Mouse (Mus musculus) natural killer cell, adult 2 months (primary cell): Measurements from ENCODE around the gene Prom1.
"Not testable (repeated sequence)": the region's sequence is repeated elsewhere in the genome, so short reads cannot be mapped to it uniquely, and the experiment has no call there.

Source experiments
- DNase-seq, 2 experiments: peaks; one replicate each; pipeline ENCODE4 v3.0.0; 2022; ENCODE audit warnings: low spot score in 2 of 2

The Prom1 gene

GRCm38 (mm10) chr5:44101231-44102110 lies at the start of gene Prom1:
Prom1 (minus strand) TSS chr5:44102032.
- DNase-seq = no peak

DNA sequence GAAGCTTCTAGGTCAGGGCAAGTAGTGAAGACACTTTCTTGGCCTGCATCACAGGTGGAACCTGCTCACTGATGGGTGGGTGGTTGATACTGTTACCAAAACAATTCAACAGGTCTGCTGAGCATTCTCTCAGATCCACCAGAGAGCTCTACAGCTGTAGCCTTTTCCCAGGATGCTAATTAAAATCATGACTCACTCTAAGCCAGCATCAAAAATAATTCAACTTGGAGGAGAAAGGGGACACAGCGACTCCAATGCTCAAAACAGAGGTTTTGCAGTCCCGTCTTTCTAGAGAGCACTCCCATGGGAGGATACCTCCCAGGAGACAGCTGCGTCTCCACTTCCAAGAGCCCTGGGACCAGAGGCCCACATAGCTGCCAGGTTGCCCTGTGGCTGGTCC lies 45.9 kb upstream of the Prom1 start:
- no peak for DNase-seq

DNA sequence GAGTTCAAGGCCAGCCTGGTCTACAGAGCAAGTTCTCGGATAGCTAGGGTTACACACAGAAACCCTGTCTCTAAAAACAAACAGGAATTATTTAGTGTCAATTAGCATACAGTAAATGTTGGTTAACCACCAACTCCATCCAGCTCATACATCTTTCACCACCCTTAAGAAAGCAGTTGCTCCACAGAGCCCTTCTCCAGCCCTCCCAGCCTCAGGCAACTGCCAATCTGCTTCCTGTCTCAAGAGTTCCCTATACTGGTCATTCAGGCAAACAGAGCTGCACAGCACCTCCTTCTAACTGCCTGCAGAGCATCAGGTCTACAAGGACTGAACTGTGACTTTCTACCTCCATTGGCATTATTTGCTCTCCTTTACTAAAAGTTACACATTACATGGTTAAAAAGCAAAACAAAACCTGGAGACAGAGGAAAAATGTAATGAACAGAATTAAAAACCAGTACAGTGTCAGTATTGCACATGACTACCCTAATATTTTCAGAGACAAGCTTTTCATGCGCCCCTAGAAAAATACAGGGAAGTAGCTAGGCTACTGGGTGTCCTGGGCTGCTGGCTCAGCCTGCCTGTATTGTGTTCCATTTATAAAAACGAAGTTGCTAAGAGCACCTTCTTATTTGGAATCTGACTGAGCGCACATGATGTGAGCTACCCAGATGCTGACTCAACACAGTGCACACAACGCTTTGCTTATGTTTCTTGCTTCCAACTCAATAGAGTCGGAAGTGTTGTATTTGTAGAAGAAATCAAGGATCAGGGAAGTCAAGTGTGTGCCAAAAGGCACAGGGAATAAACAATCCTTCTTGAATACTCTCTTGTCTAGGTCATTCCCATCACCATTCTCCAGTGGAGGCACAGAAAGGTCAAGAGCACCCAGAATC lies 44.9 kb upstream of the Prom1 start:
- DNase-seq = no peak

DNA sequence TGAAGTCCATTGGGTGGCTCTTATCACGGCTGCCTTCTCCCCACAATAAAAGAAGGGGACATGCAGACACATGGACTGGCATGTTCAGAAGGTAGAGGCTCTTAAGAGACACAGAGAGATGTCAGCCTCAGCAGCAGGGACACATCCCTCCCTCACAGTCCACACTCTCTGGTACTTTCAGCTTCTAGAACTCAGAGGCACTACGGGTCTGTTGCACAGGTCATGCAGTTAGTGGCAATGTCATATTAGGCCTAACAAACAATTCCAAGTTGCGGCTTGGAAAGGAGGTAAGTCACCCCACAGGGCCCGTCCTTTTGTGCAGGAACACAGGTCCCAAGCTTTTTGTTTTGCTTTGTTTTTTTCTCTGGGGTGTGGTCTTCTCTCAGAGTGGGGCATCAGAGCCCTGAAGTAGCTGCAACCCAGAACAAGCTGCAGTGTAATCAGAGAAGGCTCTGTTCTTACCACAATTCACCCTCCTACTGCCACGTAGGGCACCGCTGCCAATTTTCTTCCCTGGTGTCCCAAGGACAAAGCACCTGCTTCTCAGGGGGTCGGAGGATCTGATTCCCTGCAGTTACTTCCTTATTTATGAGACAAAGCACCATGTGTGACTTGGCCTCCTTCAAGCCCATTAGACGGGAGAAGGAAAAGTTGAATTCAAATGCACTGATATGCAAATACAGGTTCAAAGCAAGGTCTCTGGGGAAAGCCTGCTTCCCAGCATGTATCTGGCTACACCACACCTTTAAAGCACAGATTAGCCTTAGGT lies 41.8 kb upstream of the Prom1 start:
- DNase-seq = no peak

GRCm38 (mm10) chr5:44127487-44127886 lies 25.7 kb upstream of the Prom1 start:
- no peak for DNase-seq

- DNase-seq = not testable (repeated sequence)
These were observed 24.7 kb upstream of the Prom1 start for GRCm38 (mm10) chr5:44126574-44126973.

- no peak for DNase-seq
These were observed 19.6 kb upstream of the Prom1 start for GRCm38 (mm10) chr5:44121390-44121789.

DNA sequence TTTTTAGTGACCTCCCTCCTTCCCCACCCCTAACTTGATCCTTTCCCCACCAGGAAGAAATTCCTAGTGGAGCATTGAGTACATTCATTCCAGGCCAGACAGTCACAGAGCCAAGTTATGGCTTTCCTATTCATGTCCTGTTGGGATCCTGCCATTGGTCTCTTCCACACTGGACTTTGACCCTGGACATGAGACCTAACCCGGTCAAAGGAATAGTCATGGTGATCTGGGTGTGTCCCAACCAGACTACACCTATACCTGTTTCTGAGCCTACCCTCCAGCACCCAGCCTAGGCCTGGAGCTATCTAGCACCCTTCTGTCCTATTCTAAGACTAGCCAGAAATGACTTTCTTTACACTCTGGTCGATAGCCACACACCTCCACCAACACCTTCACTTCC lies 11.3 kb upstream of the Prom1 start:
- no peak for DNase-seq

GRCm38 (mm10) chr5:44109121-44109520 lies 7.3 kb upstream of the Prom1 start:
- no peak for DNase-seq

DNA sequence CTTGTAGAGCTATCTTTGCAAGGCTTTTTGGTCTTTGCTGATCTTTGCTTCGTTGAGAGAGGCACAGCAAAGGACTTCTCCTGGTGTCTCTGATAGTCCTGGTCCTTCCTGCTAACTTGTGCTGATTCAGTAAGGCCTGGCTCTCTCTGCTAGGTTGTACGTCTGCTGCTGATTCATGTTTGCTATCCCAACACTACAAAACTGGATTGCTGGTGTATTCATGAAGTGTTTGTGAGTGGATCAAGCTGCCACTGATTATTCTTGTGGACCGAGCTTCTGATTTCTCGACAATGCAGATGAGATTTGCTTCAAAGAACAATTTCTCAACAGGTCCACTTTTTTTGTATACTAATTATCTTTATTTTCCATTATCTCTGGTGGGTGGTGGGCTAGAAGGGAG lies 6.3 kb upstream of the Prom1 start:
- no peak for DNase-seq

DNA sequence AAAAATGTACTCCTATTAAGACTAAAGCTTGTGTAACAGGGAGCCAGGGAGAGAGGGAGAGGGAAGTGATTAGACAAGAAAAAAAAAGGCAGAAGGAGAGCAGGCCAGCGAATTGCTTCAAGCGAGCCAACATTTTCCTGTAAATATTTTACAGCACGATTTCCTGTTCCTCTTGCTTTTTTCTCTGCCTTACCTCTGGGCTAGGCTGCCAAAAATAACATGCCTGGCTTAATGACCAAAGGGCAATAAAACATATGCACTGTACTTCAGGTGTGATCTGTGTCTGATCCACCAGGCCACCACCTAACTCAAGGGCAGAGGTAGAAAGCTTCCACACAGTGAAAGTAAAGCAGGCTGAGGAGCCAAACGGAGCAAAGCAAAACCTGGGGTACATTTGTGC lies 3.4 kb upstream of the Prom1 start:
- no peak for DNase-seq

GRCm38 (mm10) chr5:44104686-44105085 lies 2.9 kb upstream of the Prom1 start:
- DNase-seq = no peak

DNA sequence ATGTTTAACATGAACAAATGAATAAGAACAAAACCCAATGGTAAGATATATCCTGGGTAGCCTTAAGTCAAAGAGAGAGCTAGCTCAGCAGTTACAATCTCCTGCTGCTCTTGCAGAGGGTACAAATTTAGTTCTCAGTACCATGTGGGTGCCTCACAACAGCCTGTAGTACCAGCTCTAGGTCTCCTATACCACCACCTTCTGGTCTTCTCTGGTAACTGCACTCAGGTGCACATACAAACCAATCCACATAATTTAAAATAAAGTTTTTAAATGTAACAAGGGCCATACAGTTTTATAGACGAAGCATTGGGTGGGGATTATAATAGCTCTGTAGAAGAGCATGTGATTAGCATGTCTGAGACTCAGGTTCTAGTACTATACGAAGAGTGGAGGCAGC lies 2.3 kb upstream of the Prom1 start:
- no peak for DNase-seq

GRCm38 (mm10) chr5:44103121-44103520 lies 1.3 kb upstream of the Prom1 start:
- no peak for DNase-seq

DNA sequence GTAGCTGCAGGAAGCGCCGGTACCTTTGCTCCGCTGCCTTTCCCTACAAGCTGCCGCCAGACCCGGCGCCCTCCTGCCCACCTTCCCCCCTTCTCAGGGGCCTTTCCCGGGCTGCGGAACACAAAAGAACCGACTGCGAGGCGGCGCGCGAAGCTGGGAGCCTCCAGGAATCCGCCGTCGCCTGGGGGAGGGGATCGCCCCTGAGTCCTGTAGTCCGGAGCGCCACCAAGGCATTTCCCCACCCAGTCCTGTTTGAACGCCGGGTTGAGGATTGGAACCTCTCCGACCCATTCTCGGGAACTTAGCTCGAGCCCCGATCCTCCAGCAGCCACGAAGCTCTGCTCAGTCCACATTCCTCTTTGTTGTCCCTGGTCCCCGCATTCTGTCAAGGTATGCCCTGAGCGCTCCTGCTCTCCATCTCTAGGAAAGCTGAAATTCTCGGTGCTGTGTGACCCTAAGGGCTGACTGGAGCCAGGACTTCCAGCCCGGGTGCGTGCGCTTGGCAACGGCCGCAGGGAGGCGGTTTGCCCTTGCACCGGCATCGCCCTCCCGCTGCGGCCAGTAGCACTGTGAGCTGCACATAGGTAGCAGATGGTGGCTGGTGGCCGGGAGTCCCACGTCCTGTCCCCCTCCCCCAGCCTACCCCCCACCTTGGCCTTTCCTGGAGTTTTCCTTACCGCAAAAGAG lies 1.1 kb downstream of the Prom1 start:
- DNase-seq = no peak

GRCm38 (mm10) chr5:44100187-44100543 lies 1.7 kb downstream of the Prom1 start:
- no peak for DNase-seq

DNA sequence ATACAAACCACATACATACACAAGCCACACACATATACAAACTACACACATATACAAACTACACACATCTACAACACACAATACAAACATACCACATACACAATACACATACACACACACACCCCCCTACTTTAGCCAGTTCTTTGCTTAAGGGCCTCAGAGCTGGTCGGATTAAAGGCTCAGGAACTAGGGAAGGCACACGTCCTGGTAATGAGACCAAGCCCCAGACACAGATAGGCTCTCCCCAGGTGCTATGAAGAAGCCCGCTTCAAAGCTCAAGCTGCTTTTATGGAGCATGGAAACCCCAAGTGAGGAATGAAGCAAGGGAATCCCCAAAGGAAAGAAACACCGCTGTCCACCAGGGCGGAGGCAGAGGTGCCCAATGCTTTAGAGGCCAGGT lies 4.8 kb downstream of the Prom1 start:
- no peak for DNase-seq

DNA sequence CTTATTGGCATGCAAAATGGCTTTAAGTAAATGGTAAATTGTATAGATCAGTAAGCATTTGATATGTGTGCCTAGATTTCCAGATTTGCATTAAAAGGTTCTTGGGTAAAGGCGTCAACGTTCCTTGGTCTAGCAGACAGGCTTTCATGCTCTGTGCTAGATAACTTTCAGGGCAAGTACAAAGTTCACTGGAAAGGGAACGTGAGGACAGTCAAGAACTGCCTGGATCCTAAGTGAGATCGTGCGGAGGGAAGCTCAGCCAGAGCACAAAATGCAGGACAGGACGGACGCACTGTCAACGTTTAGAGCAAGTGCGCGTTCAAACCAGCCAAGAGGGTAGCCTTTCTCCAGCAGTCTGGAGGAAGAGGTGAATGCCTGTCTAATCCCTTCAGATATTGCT lies 5.7 kb downstream of the Prom1 start:
- no peak for DNase-seq

- DNase-seq = no peak
These were observed 6.1 kb downstream of the Prom1 start for GRCm38 (mm10) chr5:44095697-44096096.

DNA sequence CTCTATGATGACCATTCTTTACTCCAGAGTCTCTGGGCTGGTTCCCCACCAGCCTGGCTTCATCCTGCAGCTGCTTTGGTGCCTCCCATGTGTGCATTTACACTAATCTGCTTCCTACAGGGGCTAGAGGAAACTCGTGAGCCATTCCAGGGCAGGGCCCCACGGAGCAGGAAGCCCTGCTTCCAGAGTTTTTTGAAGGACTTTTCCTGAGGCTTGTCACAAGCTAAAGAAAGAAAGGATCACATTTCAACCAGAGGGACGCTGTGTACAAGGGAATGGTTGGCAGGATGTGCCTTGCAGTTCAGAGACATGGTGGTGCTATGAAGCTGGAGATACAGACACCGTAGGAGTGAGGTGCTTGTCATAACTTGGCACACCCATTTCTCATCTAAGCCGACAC lies 14.8 kb downstream of the Prom1 start:
- no peak for DNase-seq

- DNase-seq = no peak
These were observed 16.0 kb downstream of the Prom1 start for GRCm38 (mm10) chr5:44085871-44086270.

DNA sequence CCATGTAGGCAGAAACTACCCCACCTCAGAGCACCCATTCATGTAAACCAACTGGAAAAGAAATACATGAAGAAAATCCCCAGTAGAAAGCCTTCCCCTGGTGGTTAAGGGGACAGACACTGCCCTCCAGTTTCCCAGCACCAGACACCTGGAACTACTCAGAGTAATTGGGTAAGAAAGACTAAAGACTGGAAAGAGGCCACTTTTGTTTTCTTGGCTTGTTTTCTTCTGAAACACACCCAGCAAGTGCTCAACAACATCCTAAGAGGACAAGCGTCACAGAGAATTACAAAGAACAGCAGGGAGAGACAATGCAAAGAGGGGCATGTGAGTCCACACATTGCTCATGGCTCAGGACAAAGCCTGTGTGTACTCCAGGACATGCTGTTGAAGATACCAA lies 20.7 kb downstream of the Prom1 start:
- no peak for DNase-seq
